Mouse (Mus musculus) neural tube, embryonic 13.5 days (tissue): ENCODE measurements around the gene Crk. TPM values are rescaled to one million over a fixed set of nuclear protein-coding genes. Genes with fewer than 3 reads are reported as not detected.
"Not testable (repeated sequence)": the region's sequence is repeated elsewhere in the genome, so short reads cannot be mapped to it uniquely, and the experiment has no call there.

Experiments used
- ATAC-seq: fragments of 200-750 bp; cut with Nextera tagmentation; 2 replicates; pipeline ENCODE4 v1.8.0; 2017; ENCODE audit warnings: low read depth, mild to moderate bottlenecking, moderate TSS enrichment, moderate library complexity
- H3K27ac ChIP-seq: fragments of 300-500 bp; sonication (generic); replicated peaks from 2 replicates; pipeline ENCODE4 v1.5.1; 2015; ENCODE audit warnings: moderate library complexity, mild to moderate bottlenecking, inconsistent platforms
- H3K27me3 ChIP-seq: fragments of 300-500 bp; sonication (generic); 2 replicates; pipeline ENCODE4 v1.6.1; 2015; ENCODE audit warnings: mild to moderate bottlenecking, inconsistent platforms
- H3K36me3 ChIP-seq: fragments of 300-500 bp; sonication (generic); 2 replicates; pipeline ENCODE4 v1.6.1; 2015; ENCODE audit warnings: mild to moderate bottlenecking, inconsistent platforms
- H3K4me1 ChIP-seq: fragments of 300-500 bp; sonication (generic); replicated peaks from 2 replicates; pipeline ENCODE4 v1.6.1; 2015; ENCODE audit warnings: inconsistent platforms
- H3K4me2 ChIP-seq: fragments of 300-500 bp; sonication (generic); 2 replicates; pipeline ENCODE4 v1.6.1; 2015; ENCODE audit warnings: inconsistent platforms, mild to moderate bottlenecking, moderate library complexity
- H3K4me3 ChIP-seq: fragments of 300-500 bp; sonication (generic); 2 replicates; pipeline ENCODE4 v1.5.1; 2015; ENCODE audit warnings: mild to moderate bottlenecking, inconsistent platforms
- H3K9ac ChIP-seq: fragments of 300-500 bp; sonication (generic); 2 replicates; pipeline ENCODE4 v1.6.1; 2015; ENCODE audit warnings: moderate library complexity, mild to moderate bottlenecking, inconsistent platforms
- H3K9me3 ChIP-seq: fragments of 300-500 bp; sonication (generic); 2 replicates; pipeline ENCODE4 v1.6.1; 2016; ENCODE audit warnings: inconsistent platforms
- WGBS: fragments of 180-500 bp; shearing (Covaris S2); methylation state at CpG from one replicate; pipeline ENCODE4 v1.1.7; 2015; 5-methylcytosine and 5-hydroxymethylcytosine counted together
- polyA plus RNA-seq: library from polyadenylated mRNA; unstranded; fragments of >200 nt; fragmentation: Nextera tagmentation; extraction: Ambion mirVana; gene quantifications from 2 replicates; pipeline ENCODE4 v1.2.1, GENCODE M21; 2015

Crk gene
- polyA plus RNA-seq, 1 experiment from 2014 or later: 120 TPM

- Histone ChIP-seq H3K27ac (no peak overlapping the region), H3K27me3 (no peaks in the 10 kb centered on the region), H3K4me1 (no peaks in the 10 kb centered on the region), H3K36me3 (peaks cover 85% of the 10 kb centered on the region), H3K9ac (no peak overlapping the region), H3K4me3 (no peak overlapping the region), H3K4me2 (no peak overlapping the region), H3K9me3 (no peaks in the 10 kb centered on the region)
- 90% methylated on average over 6 of the region's 6 CpGs for WGBS
- ATAC-seq: no peak
Observed at GRCm38 (mm10) chr11:75702761-75703160, 23.7 kb downstream of the Crk start.

- H3K4me3 ChIP-seq: no peak overlapping the region
- H3K9me3 ChIP-seq: no peaks in the 10 kb centered on the region
- WGBS: 85% methylated on average over 2 of the region's 2 CpGs
- H3K4me2 ChIP-seq: no peak overlapping the region
- no peaks in the 10 kb centered on the region for H3K27me3 ChIP-seq
- no peaks in the 10 kb centered on the region for H3K4me1 ChIP-seq
- peaks cover 76% of the 10 kb centered on the region for H3K36me3 ChIP-seq
- no peak overlapping the region for H3K27ac ChIP-seq
- no peak overlapping the region for H3K9ac ChIP-seq
- ATAC-seq: no peak
Observed at GRCm38 (mm10) chr11:75703748-75704147, 24.7 kb downstream of the Crk start.

GRCm38 (mm10) chr11:75713949-75714348 lies 34.9 kb downstream of the Crk start:
- Histone ChIP-seq H3K36me3 (no peaks in the 10 kb centered on the region), H3K4me3 (no peak overlapping the region), H3K27me3 (no peaks in the 10 kb centered on the region), H3K4me2 (no peak overlapping the region), H3K9ac (no peak overlapping the region), H3K9me3 (no peaks in the 10 kb centered on the region), H3K27ac (no peak overlapping the region), H3K4me1 (no peaks in the 10 kb centered on the region)
- 93% methylated on average over 1 of the region's 1 CpGs for WGBS
- no peak for ATAC-seq

GRCm38 (mm10) chr11:75715556-75715955 lies 36.5 kb downstream of the Crk start:
- 27% methylated on average over 12 of the region's 12 CpGs for WGBS
- no peak overlapping the region for H3K4me3 ChIP-seq
- H3K36me3 ChIP-seq: no peaks in the 10 kb centered on the region
- H3K27me3 ChIP-seq: no peaks in the 10 kb centered on the region
- no peak for ATAC-seq
- H3K9ac ChIP-seq: no peak overlapping the region
- H3K4me1 ChIP-seq: no peaks in the 10 kb centered on the region
- no peak overlapping the region for H3K27ac ChIP-seq
- H3K4me2 ChIP-seq: peak overlapping the region; percentile 25; the same call in 1 of the 2 replicates
- H3K9me3 ChIP-seq: 0 out of 2 replicates have a peak, but pooled peaks cover 2% of the 10 kb centered on the region

- Histone ChIP-seq H3K4me2 (no peak overlapping the region), H3K27ac (no peak overlapping the region), H3K4me3 (no peak overlapping the region), H3K27me3 (no peaks in the 10 kb centered on the region), H3K36me3 (no peaks in the 10 kb centered on the region), H3K9ac (no peak overlapping the region), H3K9me3 (peaks cover 12% of the 10 kb centered on the region), H3K4me1 (no peaks in the 10 kb centered on the region)
- WGBS: 83% methylated on average over 8 of the region's 8 CpGs
- no peak for ATAC-seq
Observed at GRCm38 (mm10) chr11:75716661-75717325, 37.7 kb downstream of the Crk start.

GRCm38 (mm10) chr11:75722339-75722738 lies 43.3 kb downstream of the Crk start:
- Histone ChIP-seq H3K27me3 (no peaks in the 10 kb centered on the region), H3K9ac (no peak overlapping the region), H3K27ac (no peak overlapping the region), H3K36me3 (no peaks in the 10 kb centered on the region), H3K4me3 (no peak overlapping the region), H3K4me2 (no peak overlapping the region), H3K9me3 (peaks cover 12% of the 10 kb centered on the region), H3K4me1 (no peaks in the 10 kb centered on the region)
- 56% methylated on average over 4 of the region's 4 CpGs for WGBS
- no peak for ATAC-seq

GRCm38 (mm10) chr11:75727168-75727567 lies 48.1 kb downstream of the Crk start:
- 72% methylated on average over 2 of the region's 2 CpGs for WGBS
- no peak for ATAC-seq
- Histone ChIP-seq H3K27ac (no peak overlapping the region), H3K36me3 (no peaks in the 10 kb centered on the region), H3K4me3 (no peak overlapping the region), H3K4me1 (peaks cover 12% of the 10 kb centered on the region), H3K4me2 (no peak overlapping the region), H3K27me3 (no peaks in the 10 kb centered on the region), H3K9me3 (no peaks in the 10 kb centered on the region), H3K9ac (no peak overlapping the region)

GRCm38 (mm10) chr11:75727659-75728058 lies 48.6 kb downstream of the Crk start:
- H3K4me3 ChIP-seq, ATAC-seq, H3K27me3 ChIP-seq, H3K27ac ChIP-seq, H3K9ac ChIP-seq, H3K4me2 ChIP-seq, H3K36me3 ChIP-seq, H3K9me3 ChIP-seq: not testable (repeated sequence)
- peaks cover 14% of the 10 kb centered on the region for H3K4me1 ChIP-seq
- WGBS: 90% methylated on average over 6 of the region's 6 CpGs

- WGBS: under 1% methylated on average over 76 of the region's 76 CpGs
- peak; percentile 94 for ATAC-seq
- H3K27me3 ChIP-seq: no peaks in the 10 kb centered on the region
- H3K4me3 ChIP-seq: peak within 1 kb of the TSS; percentile 75
- no peaks in the 10 kb centered on the region for H3K36me3 ChIP-seq
- peak within 1 kb of the TSS; percentile 83 for H3K4me2 ChIP-seq
- peak within 1 kb of the TSS; percentile 97 for H3K9ac ChIP-seq
- H3K27ac ChIP-seq: peak within 1 kb of the TSS; percentile 100
- no peaks in the 10 kb centered on the region for H3K9me3 ChIP-seq
- peaks cover 46% of the 10 kb centered on the region for H3K4me1 ChIP-seq
Observed at GRCm38 (mm10) chr11:75732434-75733226, 53.6 kb downstream of the Crk start, which contains the start of gene Ywhae. Ywhae (plus strand) TSS chr11:75732869.

GRCm38 (mm10) chr11:75733227-75733940 lies 54.3 kb downstream of the Crk start:
- 0 out of 2 replicates have a peak, but pooled peaks cover under 1% of the 10 kb centered on the region for H3K36me3 ChIP-seq
- H3K27ac ChIP-seq: peak overlapping the region; percentile 100
- peak overlapping the region; percentile 97 for H3K9ac ChIP-seq
- WGBS: under 1% methylated on average over 52 of the region's 52 CpGs
- H3K9me3 ChIP-seq: no peaks in the 10 kb centered on the region
- peak; percentile 65 for ATAC-seq
- peak overlapping the region; percentile 75 for H3K4me3 ChIP-seq
- H3K4me1 ChIP-seq: peaks cover 53% of the 10 kb centered on the region
- peak overlapping the region; percentile 83 for H3K4me2 ChIP-seq
- H3K27me3 ChIP-seq: no peaks in the 10 kb centered on the region

GRCm38 (mm10) chr11:75735462-75736252 lies 56.6 kb downstream of the Crk start:
- 70% methylated on average over 5 of the region's 5 CpGs for WGBS
- H3K27me3 ChIP-seq: no peaks in the 10 kb centered on the region
- H3K4me2 ChIP-seq: peak overlapping the region; percentile 83
- ATAC-seq: no peak
- H3K27ac ChIP-seq: no peak overlapping the region
- no peaks in the 10 kb centered on the region for H3K9me3 ChIP-seq
- peak overlapping the region; percentile 75 for H3K4me3 ChIP-seq
- peak overlapping the region; percentile 97 for H3K9ac ChIP-seq
- peaks cover 11% of the 10 kb centered on the region; the same call in 1 of the 2 replicates for H3K36me3 ChIP-seq
- H3K4me1 ChIP-seq: peaks cover 62% of the 10 kb centered on the region
